16 mouse cellular contexts compared by ENCODE assay signal in the genomic region with DNA sequence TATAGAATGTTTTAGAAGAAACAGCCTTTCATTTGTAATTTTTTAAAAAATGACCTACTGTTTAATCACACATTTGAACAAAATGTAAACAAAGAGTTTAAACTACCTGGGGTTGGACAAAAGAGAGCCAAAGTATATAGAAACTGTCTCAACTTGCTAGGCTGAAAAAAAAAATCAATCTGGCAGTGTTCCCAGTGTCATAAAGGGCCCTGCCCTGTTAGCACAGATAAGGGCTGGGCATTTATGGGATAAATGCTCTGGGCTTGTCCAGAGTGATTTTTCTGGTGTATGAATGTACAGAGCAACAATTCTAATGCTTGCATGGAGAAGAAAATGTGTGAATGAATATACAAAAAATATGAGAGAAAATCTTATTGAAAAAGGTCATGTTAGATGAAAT. TPM values are rescaled to one million over a fixed set of nuclear protein-coding genes. Genes with fewer than 3 reads are reported as not detected.
DNase-seq lines count a peak whose midpoint lies in the region; ATAC-seq and TF ChIP-seq lines count a peak whose summit lies in the region.
"Had no signal": no experiment of that assay in that cellular context is flagged by ENCODE, and none has a peak within 500 bp of the region (broad histone marks: within the 10 kb centered on the region; RNA-seq: fewer than 3 reads in every experiment).

No protein-coding gene starts in this region.

- H3K4me3 ChIP-seq in lung, embryonic 15.5 days: no peak overlapping the region
- H3K4me3 ChIP-seq in liver, postnatal 0 days (ENCODE audit: low read depth, low read length): no peak overlapping the region
- H3K4me3 ChIP-seq in stomach, embryonic 14.5 days (ENCODE audit: low read depth, low read length): no peak overlapping the region
- H3K4me3 ChIP-seq: limb, embryonic 12.5 days had no signal

- ATAC-seq in lung, embryonic 15.5 days (ENCODE audit: borderline replicate concordance, extremely low read depth, low FRiP score, low TSS enrichment): no peak
- peak; percentile 70 for ATAC-seq in liver, postnatal 0 days
- ATAC-seq in stomach, embryonic 14.5 days (ENCODE audit: insufficient number of reproducible peaks, insufficient read depth, low FRiP score, low read depth): peak; percentile 61; the same call in 1 of the 2 replicates
- ATAC-seq in erythroid progenitor cell, adult 5-6 weeks (replicated peaks; ENCODE audit: low FRiP score, poor library complexity, severe bottlenecking): no peak
- ATAC-seq: forebrain, embryonic 14.5 days had no signal

- H3K27me3 ChIP-seq in lung, embryonic 15.5 days: no peaks in the 10 kb centered on the region
- no peaks in the 10 kb centered on the region for H3K27me3 ChIP-seq in liver, postnatal 0 days (ENCODE audit: insufficient read depth, low read length)
- no peaks in the 10 kb centered on the region for H3K27me3 ChIP-seq in stomach, embryonic 14.5 days (ENCODE audit: control insufficient read depth, insufficient read depth, low read length)
- H3K27me3 ChIP-seq: limb, embryonic 12.5 days had no signal

- no peak for TF ChIP-seq CTCF in liver, postnatal 0 days (IDR thresholded peaks at IDR 0.05; ENCODE audit: low read depth)

- peak overlapping the region; percentile 68 for H3K27ac ChIP-seq in lung, embryonic 15.5 days
- H3K27ac ChIP-seq in liver, postnatal 0 days (ENCODE audit: low read depth): no peak overlapping the region
- peak overlapping the region; percentile 39; the same call in 1 of the 2 replicates for H3K27ac ChIP-seq in stomach, embryonic 14.5 days (ENCODE audit: low read length)
- H3K27ac ChIP-seq: kidney, postnatal 0 days; limb, embryonic 12.5 days had no signal

- peak; percentile 46; the same call in 1 of the 2 replicates for TF ChIP-seq EP300 in liver, postnatal 0 days (IDR thresholded peaks at IDR 0.05; ENCODE audit: low read depth)

- DNase-seq in lung, postnatal 4 days: no peak
- peak; percentile 7 for DNase-seq in adipocyte (ENCODE audit: low spot score)
- DNase-seq in liver, postnatal 0 days: peak; percentile 43
- DNase-seq in embryo, embryonic 9.5 days (ENCODE audit: extremely low spot score): no peak
- DNase-seq in cerebellum, postnatal 4 days (ENCODE audit: low spot score in 2 of 2): no peak
- DNase-seq: cerebellum, adult 9-10 months; gastrocnemius, postnatal 36 days; kidney, adult 11 months; right cerebral cortex, postnatal 14 days; thymus, postnatal 4 days had no signal

- no peaks in the 10 kb centered on the region for H3K9me3 ChIP-seq in lung, embryonic 15.5 days
- H3K9me3 ChIP-seq in liver, postnatal 0 days (ENCODE audit: low read length): no peaks in the 10 kb centered on the region
- H3K9me3 ChIP-seq in stomach, embryonic 14.5 days (ENCODE audit: control insufficient read depth, low read depth, low read length): no peaks in the 10 kb centered on the region
- H3K9me3 ChIP-seq: limb, embryonic 12.5 days had no signal

- peaks cover 11% of the 10 kb centered on the region for H3K4me1 ChIP-seq in lung, embryonic 15.5 days
- peaks cover 2% of the 10 kb centered on the region; the same call in 1 of the 2 replicates for H3K4me1 ChIP-seq in liver, postnatal 0 days (ENCODE audit: insufficient read depth)
- H3K4me1 ChIP-seq in stomach, embryonic 14.5 days (ENCODE audit: control insufficient read depth, insufficient read depth, low read length): no peaks in the 10 kb centered on the region
- H3K4me1 ChIP-seq: limb, embryonic 12.5 days had no signal

- H3K4me2 ChIP-seq in lung, embryonic 15.5 days: no peak overlapping the region
- H3K4me2 ChIP-seq in liver, postnatal 0 days (ENCODE audit: low read depth, low read length): no peak overlapping the region
- H3K4me2 ChIP-seq in stomach, embryonic 14.5 days (replicated peaks; ENCODE audit: low read depth, low read length): no peak overlapping the region
- H3K4me2 ChIP-seq: limb, embryonic 12.5 days had no signal

- no peak overlapping the region for H3K9ac ChIP-seq in lung, embryonic 15.5 days
- no peak overlapping the region for H3K9ac ChIP-seq in liver, postnatal 0 days (replicated peaks)
- no peak overlapping the region for H3K9ac ChIP-seq in stomach, embryonic 14.5 days (replicated peaks; ENCODE audit: low read depth, low read length)
- H3K9ac ChIP-seq: limb, embryonic 12.5 days had no signal

- H3K36me3 ChIP-seq in lung, embryonic 15.5 days: no peaks in the 10 kb centered on the region
- no peaks in the 10 kb centered on the region for H3K36me3 ChIP-seq in liver, postnatal 0 days (replicated peaks; ENCODE audit: insufficient read depth, low read length)
- no peaks in the 10 kb centered on the region for H3K36me3 ChIP-seq in stomach, embryonic 14.5 days (ENCODE audit: control insufficient read depth, insufficient read depth, low read length)
- H3K36me3 ChIP-seq: limb, embryonic 12.5 days had no signal

RNA-seq across cellular contexts. Expression of a gene that starts 43.8 kb away (rescaled TPM):
- polyA plus RNA-seq in lung, embryonic 15.5 days (2015; fragmentation: Nextera tagmentation; extraction: Ambion mirVana): 3.8 TPM in 2 replicates
- 0.04 and 0.07 TPM in 2 replicates for polyA plus RNA-seq in liver, postnatal 0 days (2015; fragmentation: Nextera tagmentation; extraction: Ambion mirVana)
- 10.4 and 11.2 TPM in 2 replicates for polyA plus RNA-seq in stomach, embryonic 14.5 days (2014; fragmentation: Nextera tagmentation; extraction: Ambion mirVana)
- not detected in 2 replicates for total RNA-seq in erythroid progenitor cell, adult 5-6 weeks (2015; ENCODE audit: low replicate concordance)
- total RNA-seq in erythroid progenitor cell, adult 5-6 weeks (2017; ENCODE audit: low replicate concordance): not detected in 2 replicates
- total RNA-seq: gastrocnemius, postnatal 36 days had no signal
- polyA plus RNA-seq: forebrain, embryonic 14.5 days had no signal

Comparison
In these comparisons a context has a peak if more than half of its experiments do, and no peak if none do; other contexts are left out.
1. ATAC-seq: peak in liver, postnatal 0 days (single experiment) and stomach, embryonic 14.5 days (single experiment); none in lung, embryonic 15.5 days (single experiment) and erythroid progenitor cell, adult 5-6 weeks (single experiment).
2. DNase-seq: peak in adipocyte (single experiment) and liver, postnatal 0 days (single experiment); none in lung, postnatal 4 days (0 of 2), embryo, embryonic 9.5 days (single experiment) and cerebellum, postnatal 4 days (0 of 2).